Mouse (Mus musculus) frontal cortex, postnatal 14 days (tissue): ENCODE measurements at regions not wholly inside any gene's neighbourhood (a gene's known extent, or its start where the extent isn't known, plus 50 kb on each side); places are given as distances from the start of the nearest gene placed in this dataset.

Experiments used
- DNase-seq, 2 experiments: peaks; one replicate each; pipeline ENCODE4 v3.0.0; 2022; ENCODE audit warnings: low spot score in 2 of 2

DNA sequence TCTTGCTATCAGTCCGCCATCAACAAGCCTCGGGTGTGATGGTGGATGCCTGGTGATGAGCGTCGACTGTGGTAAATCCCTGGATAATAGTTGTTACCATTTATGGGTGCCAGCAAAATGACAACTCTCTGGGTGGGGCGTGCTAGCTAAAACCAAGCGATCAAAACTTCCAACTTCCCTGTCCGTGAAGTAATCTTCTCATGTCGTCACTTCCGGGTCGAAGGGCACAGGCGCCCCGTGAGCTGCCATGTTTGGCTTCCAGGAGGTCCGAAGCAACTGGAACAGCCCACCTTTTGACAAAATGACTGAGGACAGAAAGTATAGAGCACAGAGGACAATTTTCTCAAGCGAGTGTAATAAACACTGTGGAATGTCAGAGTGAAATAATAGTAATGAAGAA lies 62.5 kb upstream of the Ubl3 start:
- DNase-seq: no peak

DNA sequence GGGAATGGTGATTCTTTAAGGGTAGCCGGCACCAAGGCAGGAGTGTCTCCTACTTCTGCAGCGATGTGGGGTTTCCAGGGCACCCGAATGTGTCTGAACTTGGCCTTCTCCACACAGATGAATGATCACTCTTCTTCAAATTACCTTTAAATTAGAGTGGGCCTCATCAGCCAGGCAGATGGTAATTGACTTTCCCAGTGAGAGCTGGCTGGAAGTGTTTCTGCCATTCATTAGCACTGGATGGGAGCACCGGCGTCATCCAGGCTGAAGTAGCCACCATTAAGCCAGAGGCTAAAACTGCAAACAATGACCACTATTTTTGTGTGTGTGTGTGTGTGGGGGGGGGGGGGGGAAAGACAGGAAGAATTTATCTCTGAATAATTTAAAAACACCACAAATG lies 58.7 kb upstream of the Ubl3 start:
- DNase-seq: no peak

DNA sequence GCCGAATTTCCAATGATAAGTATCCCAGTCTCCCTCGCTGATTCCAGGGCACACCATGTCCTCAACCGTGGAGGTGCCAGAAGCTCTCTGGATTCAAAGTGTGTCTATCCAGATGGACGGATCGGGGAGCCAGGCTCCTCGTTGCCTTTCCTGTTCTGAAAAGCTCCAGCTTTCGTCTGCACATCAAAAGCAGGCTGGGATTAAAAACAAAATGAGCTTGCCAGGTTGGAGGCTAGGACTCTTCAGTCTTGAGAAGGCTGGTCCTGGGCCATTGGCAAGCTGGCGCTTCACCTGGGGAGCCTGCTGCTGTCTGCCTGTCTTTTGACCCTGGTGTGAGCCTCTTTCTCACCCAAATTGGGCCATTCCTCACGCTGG lies 56.9 kb upstream of the Ubl3 start:
- DNase-seq: no peak

GRCm38 (mm10) chr5:148608857-148609505 lies 56.4 kb upstream of the Ubl3 start:
- DNase-seq: no peak

- no peak for DNase-seq
Observed at GRCm38 (mm10) chr5:148608178-148608577, 55.6 kb upstream of the Ubl3 start.

- no peak for DNase-seq
Observed at GRCm38 (mm10) chr5:148605730-148606129, 53.1 kb upstream of the Ubl3 start.
